Mouse (Mus musculus): ENCODE measurements around the gene Casz1. TPM values are rescaled to one million over a fixed set of nuclear protein-coding genes. Genes with fewer than 3 reads are reported as not detected.

Casz1 gene
- polyA plus RNA-seq, 1 experiment from 2014 or later = 15.9 TPM

GRCm38 (mm10) chr4:148941321-148941720 lies 137.1 kb downstream of the Casz1 start:
- DNase-seq (ENCODE audit: low spot score) = no peak
- peaks cover 35% of the 10 kb centered on the region for H3K27me3 ChIP-seq (ENCODE audit: insufficient read depth, poor library complexity, severe bottlenecking)
- H3K4me1 ChIP-seq = peaks cover 63% of the 10 kb centered on the region
- H3K27ac ChIP-seq = peak overlapping the region; percentile 77; the same call in 1 of the 2 replicates
- H3K4me3 ChIP-seq = no peak overlapping the region
- 69% methylated on average over 11 of the region's 11 CpGs for WGBS
- H3K9me3 ChIP-seq = no peaks in the 10 kb centered on the region
- peaks cover 88% of the 10 kb centered on the region for H3K36me3 ChIP-seq

GRCm38 (mm10) chr4:148943099-148943498 lies 138.9 kb downstream of the Casz1 start:
- peaks cover 26% of the 10 kb centered on the region for H3K27me3 ChIP-seq (ENCODE audit: insufficient read depth, poor library complexity, severe bottlenecking)
- peaks cover 65% of the 10 kb centered on the region for H3K4me1 ChIP-seq
- no peak for DNase-seq (ENCODE audit: low spot score)

GRCm38 (mm10) chr4:148945476-148945881 lies 141.2 kb downstream of the Casz1 start:
- Histone ChIP-seq H3K27ac (no peak overlapping the region), H3K4me3 (no peak overlapping the region), H3K36me3 (peaks cover 90% of the 10 kb centered on the region), H3K27me3 (ENCODE audit: insufficient read depth, poor library complexity, severe bottlenecking) (peaks cover 43% of the 10 kb centered on the region), H3K4me1 (peaks cover 64% of the 10 kb centered on the region), H3K9me3 (no peaks in the 10 kb centered on the region)
- 66% methylated on average over 4 of the region's 4 CpGs for whole genome bisulfite sequencing
- no peak for DNase-seq (ENCODE audit: low spot score)

More at GRCm38 (mm10) chr4:148943099-148943498, 138.9 kb downstream of the Casz1 start:
- Histone ChIP-seq H3K9me3 (no peaks in the 10 kb centered on the region), H3K27ac (no peak overlapping the region), H3K36me3 (peaks cover 88% of the 10 kb centered on the region), H3K4me3 (no peak overlapping the region)
- 16% methylated on average over 5 of the region's 5 CpGs for WGBS

- Histone ChIP-seq H3K4me3 (no peak overlapping the region), H3K36me3 (peaks cover 92% of the 10 kb centered on the region), H3K27me3 (ENCODE audit: insufficient read depth, poor library complexity, severe bottlenecking) (peaks cover 49% of the 10 kb centered on the region), H3K27ac (no peak overlapping the region), H3K4me1 (peaks cover 64% of the 10 kb centered on the region), H3K9me3 (no peaks in the 10 kb centered on the region)
- no peak for DNase-seq (ENCODE audit: low spot score)
- 77% methylated on average over 8 of the region's 8 CpGs for WGBS
Observed at GRCm38 (mm10) chr4:148946071-148946470, 141.8 kb downstream of the Casz1 start.

DNA sequence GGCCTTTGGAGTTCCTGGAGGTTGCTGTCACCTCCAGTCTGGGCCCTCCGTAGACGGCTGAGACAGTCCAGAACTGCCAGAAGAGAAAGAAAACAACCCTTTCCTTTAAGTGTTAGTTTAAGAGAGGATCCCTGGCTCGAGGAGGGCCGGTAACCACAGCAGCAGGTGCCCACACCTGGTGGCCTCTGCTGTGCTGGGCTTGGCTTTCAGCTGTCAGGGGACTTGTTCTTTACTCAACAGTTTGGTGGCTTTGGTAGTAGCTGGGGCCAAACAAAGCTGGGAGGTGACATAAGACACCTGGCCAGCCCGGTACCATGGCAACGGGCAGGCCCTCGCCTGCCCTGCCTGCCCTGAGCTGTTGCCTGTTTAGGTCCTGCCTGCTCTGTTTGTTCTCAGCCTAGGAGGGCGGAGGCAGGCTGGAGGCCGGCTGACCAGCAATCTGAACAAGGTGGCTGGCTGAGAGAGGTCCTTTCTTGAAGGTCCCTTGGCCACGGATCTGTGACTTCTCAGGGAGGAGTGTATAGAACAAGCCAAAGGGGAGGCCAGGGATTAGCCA lies 143.7 kb downstream of the Casz1 start:
- Histone ChIP-seq H3K4me1 (peaks cover 74% of the 10 kb centered on the region), H3K9me3 (no peaks in the 10 kb centered on the region), H3K27me3 (ENCODE audit: insufficient read depth, poor library complexity, severe bottlenecking) (peaks cover 58% of the 10 kb centered on the region), H3K27ac (0 out of 2 replicates have a peak overlapping the region, but pooled peaks have one; percentile 7), H3K4me3 (no peak overlapping the region), H3K36me3 (peaks cover 97% of the 10 kb centered on the region)
- WGBS = 46% methylated on average over 10 of the region's 10 CpGs
- no peak for DNase-seq (ENCODE audit: low spot score)

DNA sequence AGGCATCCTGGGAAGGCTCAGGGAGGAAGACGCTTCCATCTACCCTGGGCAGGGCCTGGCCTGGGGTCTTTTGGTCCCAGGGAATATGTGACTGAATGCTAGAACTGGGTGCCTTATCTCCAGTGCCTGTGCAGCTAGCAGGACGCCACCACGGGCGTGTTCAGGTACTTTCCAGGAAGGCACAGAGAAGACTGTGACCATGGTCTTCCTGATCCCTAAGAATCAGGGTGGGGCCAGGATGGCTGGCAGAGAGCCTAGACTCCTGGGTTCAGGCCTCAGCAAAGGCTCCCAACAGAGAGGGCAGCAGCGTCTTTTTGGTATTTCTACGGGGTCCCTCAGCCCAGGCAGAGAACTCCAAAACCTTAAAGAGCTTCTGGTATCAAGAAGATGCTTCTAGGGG lies 146.3 kb downstream of the Casz1 start:
- Histone ChIP-seq H3K27ac (peak overlapping the region; percentile 83), H3K36me3 (peaks cover 77% of the 10 kb centered on the region), H3K27me3 (ENCODE audit: insufficient read depth, poor library complexity, severe bottlenecking) (peaks cover 65% of the 10 kb centered on the region), H3K9me3 (no peaks in the 10 kb centered on the region), H3K4me1 (peaks cover 65% of the 10 kb centered on the region), H3K4me3 (no peak overlapping the region)
- DNase-seq (ENCODE audit: low spot score) = no peak
- 64% methylated on average over 6 of the region's 6 CpGs for WGBS

DNA sequence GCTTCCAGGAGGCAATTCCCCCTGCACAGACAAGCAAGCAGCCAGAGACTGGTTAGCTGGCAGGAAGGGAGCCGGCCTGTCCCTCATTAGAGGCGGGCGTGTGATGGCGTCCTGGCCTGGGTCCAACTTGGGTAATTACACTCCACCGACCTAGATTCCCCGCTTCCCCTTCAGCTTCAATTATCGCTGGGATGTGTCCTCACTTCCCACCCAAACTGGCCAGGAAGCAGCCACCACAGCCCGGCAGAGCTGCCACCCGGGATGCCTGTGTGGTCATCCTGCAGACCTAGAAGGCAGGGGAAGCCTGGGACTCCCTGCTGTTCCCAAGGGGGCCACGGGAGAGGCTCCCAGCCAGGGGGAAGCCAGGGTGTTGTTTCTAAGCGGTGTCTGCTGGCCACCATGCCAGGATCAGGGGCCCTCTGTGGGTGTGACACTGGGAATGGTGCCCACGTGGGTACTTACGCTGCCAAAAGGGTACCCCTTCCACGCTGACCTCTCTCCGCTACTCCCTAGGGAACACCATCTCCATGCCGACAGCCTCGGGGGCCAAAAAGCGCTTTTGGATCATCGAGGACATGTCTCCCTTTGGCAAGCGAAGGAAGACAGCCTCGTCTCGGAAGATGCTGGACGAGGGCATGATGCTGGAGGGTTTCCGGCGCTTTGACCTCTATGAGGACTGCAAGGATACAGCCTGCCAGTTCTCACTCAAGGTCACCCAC lies 146.9 kb downstream of the Casz1 start:
- peaks cover 62% of the 10 kb centered on the region for H3K4me1 ChIP-seq

GRCm38 (mm10) chr4:148951821-148952291 lies 147.6 kb downstream of the Casz1 start:
- H3K36me3 ChIP-seq = peaks cover 63% of the 10 kb centered on the region
- no peaks in the 10 kb centered on the region for H3K9me3 ChIP-seq
- DNase-seq (ENCODE audit: low spot score) = no peak
- H3K4me1 ChIP-seq = peaks cover 68% of the 10 kb centered on the region
- peak overlapping the region; percentile 83 for H3K27ac ChIP-seq
- H3K4me3 ChIP-seq = peak overlapping the region; percentile 54
- WGBS = 5% methylated on average over 44 of the region's 44 CpGs
- peaks cover 65% of the 10 kb centered on the region for H3K27me3 ChIP-seq (ENCODE audit: insufficient read depth, poor library complexity, severe bottlenecking)

More for the DNA sequence above, 146.9 kb downstream of the Casz1 start:
- Histone ChIP-seq H3K9me3 (no peaks in the 10 kb centered on the region), H3K27ac (peak overlapping the region; percentile 83), H3K36me3 (peaks cover 71% of the 10 kb centered on the region), H3K27me3 (ENCODE audit: insufficient read depth, poor library complexity, severe bottlenecking) (peaks cover 65% of the 10 kb centered on the region), H3K4me3 (peak overlapping the region; percentile 54; the same call in 1 of the 2 replicates)
- WGBS = 40% methylated on average over 25 of the region's 25 CpGs
- DNase-seq (ENCODE audit: low spot score) = no peak

- Histone ChIP-seq H3K4me3 (peak overlapping the region; percentile 54), H3K9me3 (no peaks in the 10 kb centered on the region), H3K27ac (peak overlapping the region; percentile 83), H3K36me3 (peaks cover 56% of the 10 kb centered on the region), H3K4me1 (peaks cover 66% of the 10 kb centered on the region), H3K27me3 (ENCODE audit: insufficient read depth, poor library complexity, severe bottlenecking) (peaks cover 65% of the 10 kb centered on the region)
- 13% methylated on average over 64 of the region's 69 CpGs for WGBS
- DNase-seq (ENCODE audit: low spot score) = no peak
Observed at GRCm38 (mm10) chr4:148952328-148953222, 148.3 kb downstream of the Casz1 start.

GRCm38 (mm10) chr4:148955131-148955813 lies 151.0 kb downstream of the Casz1 start:
- Histone ChIP-seq H3K27ac (peak overlapping the region; percentile 32; the same call in 1 of the 2 replicates), H3K9me3 (no peaks in the 10 kb centered on the region), H3K4me3 (no peak overlapping the region), H3K36me3 (peaks cover 35% of the 10 kb centered on the region), H3K27me3 (ENCODE audit: insufficient read depth, poor library complexity, severe bottlenecking) (peaks cover 43% of the 10 kb centered on the region), H3K4me1 (peaks cover 59% of the 10 kb centered on the region)
- WGBS = 80% methylated on average over 13 of the region's 14 CpGs
- DNase-seq (ENCODE audit: low spot score) = no peak

DNA sequence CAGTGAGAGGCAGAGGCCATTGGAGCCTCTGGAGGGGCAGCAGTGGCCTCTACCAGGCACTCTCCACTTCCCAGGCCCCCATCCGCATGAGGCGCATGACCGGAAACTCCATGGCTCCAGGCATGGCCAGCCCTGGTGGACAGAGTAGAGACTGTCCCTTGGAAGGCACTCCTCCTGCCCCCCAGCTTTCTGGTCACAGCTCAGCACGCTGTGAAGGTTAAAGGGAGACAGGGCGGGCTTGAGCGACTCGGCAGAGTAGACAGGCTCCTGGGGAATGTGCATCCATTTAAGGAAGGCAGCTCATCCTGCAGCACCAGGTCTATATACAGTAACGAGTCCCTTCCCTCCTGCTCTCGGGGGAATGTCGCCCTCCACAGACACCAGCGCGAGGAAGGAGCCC lies 155.8 kb downstream of the Casz1 start:
- H3K4me1 ChIP-seq = peaks cover 73% of the 10 kb centered on the region

DNA sequence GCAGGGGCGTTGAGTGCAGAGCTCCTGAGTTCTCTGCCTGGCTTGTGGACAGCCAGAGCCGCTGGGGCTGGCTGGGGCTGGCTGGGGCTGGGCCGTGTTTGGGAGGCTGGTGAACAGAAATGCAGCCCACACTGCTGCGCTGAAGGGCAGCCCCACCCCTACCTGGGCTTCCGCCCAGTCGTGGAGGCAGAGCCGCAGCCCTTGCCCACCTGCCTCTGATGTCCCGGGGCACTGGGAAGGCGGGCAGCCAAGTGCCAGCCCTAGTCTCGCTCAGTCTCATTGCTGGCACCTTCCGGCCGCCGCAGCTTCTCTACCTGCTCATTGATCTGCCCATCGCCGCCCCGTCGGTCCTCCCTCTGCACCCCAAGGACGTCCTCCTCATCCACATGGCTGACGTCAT lies 156.9 kb downstream of the Casz1 start:
- WGBS = 89% methylated on average over 19 of the region's 19 CpGs
- peak overlapping the region; percentile 93 for H3K27ac ChIP-seq

More for the DNA sequence above, 155.8 kb downstream of the Casz1 start:
- H3K36me3 ChIP-seq = peaks cover 44% of the 10 kb centered on the region
- 49% methylated on average over 12 of the region's 12 CpGs for WGBS
- peak overlapping the region; percentile 93 for H3K27ac ChIP-seq
- H3K9me3 ChIP-seq = no peaks in the 10 kb centered on the region
- H3K4me3 ChIP-seq = peak overlapping the region; percentile 29; the same call in 1 of the 2 replicates
- DNase-seq (ENCODE audit: low spot score) = peak; percentile 93
- 0 out of 2 replicates have a peak, but pooled peaks cover 2% of the 10 kb centered on the region for H3K27me3 ChIP-seq (ENCODE audit: insufficient read depth, poor library complexity, severe bottlenecking)

More for the DNA sequence above, 156.9 kb downstream of the Casz1 start:
- Histone ChIP-seq H3K4me3 (peak overlapping the region; percentile 29), H3K27me3 (ENCODE audit: insufficient read depth, poor library complexity, severe bottlenecking) (no peaks in the 10 kb centered on the region), H3K4me1 (peaks cover 76% of the 10 kb centered on the region), H3K36me3 (peaks cover 52% of the 10 kb centered on the region), H3K9me3 (no peaks in the 10 kb centered on the region)
- DNase-seq (ENCODE audit: low spot score) = no peak
